Mouse (Mus musculus) frontal cortex, postnatal 25 days (tissue): Measurements from ENCODE around the gene Hectd1.

ENCODE experiments used
- DNase-seq, 2 experiments: peaks; one replicate each; pipeline ENCODE4 v3.0.0; 2022; ENCODE audit warnings: low spot score in 2 of 2

The Hectd1 gene

DNA sequence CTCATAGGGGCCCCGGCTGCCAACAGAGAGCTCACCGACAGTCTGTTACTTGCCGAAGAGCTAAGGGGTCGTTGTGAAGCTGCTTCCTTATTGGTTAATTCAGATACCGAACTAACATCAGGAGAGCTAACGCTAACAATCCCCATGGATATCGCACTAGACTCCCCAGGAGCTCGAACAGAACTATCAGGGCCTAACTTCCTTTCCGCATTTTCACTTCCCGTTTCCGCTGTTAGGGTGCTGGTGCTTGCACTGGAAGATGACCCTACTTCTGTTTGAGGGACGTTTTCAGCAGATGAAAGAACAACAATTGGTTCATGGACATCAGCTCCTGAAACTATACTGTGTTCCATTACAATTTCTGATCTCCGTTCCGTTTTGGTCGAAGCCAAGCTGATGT, 60.6 kb downstream of the Hectd1 start:
- DNase-seq, result no peak

DNA sequence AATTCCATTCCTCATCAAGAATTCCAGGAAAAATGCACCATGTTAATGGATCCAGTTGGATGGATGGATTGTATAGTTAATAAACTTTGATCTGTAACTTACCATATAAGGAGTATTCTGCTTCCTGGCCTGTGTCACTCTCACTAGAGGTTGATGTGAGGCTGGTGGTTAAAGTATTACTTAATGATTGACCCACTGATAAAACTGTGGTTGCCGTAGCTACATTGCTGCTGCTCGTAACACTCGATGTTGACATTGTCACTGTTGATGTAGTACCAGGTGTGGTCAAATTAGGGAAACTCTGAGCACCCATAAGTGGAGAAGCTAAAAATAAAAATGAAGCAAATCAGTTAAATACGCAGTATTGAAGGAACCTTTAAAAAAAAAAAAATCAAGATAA, 61.9 kb downstream of the Hectd1 start:
- DNase-seq, result no peak

DNA sequence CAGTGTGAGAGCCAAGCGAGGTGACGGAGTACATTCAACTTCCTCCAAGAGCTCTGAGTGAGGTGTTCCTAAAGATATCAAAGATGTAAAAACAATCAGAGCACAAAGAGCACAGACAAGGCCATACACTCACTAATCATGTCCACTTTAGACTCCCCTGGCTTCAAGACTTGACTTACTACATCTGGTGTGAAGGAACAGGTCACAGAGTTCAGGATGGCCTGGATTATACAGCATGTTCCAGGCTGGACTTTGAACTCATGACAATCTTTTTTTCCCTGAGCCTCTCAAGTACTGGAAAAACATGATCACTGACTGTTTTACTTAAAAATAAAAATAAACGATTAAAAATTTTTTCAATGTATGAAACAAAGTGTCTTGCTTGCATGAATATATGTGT, 70.0 kb downstream of the Hectd1 start:
- no peak for DNase-seq

DNA sequence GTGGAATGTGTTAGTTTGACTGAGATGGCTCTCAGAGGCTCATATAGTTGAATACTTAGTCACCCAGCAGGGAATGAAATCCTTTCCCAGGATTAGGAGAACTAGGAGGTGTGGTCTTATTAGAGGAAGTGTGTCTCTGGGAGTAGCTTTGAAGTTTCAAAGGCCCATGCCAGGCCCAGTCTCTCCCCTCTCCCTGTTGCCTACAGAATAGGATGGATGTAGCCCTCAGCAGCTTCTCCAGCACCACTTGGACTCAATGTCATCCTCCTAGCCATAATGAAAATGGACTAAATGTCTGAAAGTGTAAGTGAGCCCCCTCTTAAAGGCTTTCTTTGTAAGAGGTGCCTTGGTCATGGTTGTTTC, 72.8 kb downstream of the Hectd1 start:
- no peak for DNase-seq

DNA sequence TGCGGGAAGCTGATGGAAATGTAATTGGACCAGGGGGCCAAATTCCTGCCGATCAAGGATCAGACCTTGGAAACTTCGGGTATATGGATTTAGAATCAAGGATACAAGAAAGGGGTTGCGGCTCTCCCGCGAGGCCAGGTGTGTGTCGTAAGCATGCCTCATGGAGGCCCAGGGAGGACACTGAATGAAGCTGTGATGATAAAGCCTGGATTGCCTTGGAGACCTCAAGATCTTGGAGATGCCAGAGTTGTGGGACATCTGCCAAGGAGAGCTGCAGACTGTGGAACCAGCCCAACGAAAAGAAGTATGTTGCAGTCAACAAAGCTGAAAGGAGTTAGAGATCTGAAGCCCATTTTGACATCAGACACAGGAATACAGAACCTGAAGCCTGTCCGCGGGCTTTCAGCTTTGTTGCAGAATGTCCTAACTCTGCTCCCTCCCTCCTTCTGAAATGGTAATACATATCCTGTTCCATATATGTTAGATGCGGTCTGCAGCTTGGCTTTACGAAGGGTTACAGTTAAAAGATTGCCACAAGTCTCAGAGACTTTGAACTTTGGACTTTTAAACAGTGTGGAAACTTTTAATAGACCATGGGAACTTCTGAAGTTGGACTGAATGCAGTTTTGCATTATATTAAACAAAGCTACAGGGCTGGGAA, 73.3 kb downstream of the Hectd1 start:
- DNase-seq, result no peak

DNA sequence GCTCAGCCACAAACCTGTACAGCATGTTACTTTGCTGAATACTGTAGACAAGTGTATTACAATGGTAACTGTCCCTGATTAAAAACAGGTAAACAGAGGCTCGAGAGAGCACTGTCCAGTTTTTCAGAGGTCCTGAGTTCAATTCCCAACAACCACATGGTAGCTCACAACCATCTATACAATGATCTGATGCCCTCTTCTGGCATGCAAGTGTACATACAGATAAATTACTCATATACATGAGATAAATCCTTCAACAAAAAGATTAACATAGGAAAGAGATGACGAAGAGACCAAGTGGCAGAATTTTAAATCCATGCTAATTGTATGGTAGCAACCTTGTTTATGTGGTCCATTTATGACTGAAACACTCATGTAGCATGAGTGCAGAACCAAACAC, 82.0 kb downstream of the Hectd1 start:
- no peak for DNase-seq

DNA sequence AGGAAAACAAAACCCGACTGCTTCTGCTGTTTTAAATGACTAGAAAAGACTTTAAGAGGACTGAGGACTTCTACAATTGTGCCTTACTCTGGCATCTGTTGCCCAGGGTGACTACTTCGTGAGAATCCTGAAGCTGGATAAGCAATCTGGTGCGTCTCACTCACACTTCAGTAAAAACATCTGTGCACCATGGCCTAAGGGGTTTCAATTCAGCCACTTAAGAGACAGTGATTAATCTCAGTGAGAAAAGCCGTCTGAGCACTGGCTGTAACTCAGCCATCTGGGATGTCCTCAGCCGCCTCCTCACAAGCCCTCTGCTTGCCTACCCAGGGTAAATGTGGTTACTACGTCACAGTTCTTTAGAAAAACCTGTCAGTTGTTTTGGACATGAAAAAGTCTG, 84.4 kb downstream of the Hectd1 start:
- DNase-seq, result no peak

DNA sequence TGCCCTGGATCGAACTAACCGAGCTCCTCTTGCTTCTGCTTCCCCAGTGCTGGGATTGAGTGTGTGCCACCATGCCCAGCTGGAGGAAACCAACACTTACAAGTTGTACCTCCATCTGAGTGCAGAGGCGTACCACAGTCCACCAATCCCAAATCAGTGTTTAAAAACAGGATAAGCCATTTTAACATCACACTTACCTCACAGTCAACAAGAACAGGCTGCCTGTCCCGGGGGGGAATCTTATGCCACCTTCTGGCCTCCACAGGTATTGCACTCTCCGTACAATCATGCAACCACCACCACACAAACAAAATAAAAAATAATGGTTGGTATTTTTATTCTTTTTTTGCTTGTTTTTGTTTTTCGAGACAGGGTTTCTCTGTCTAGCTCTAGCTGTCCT, 87.6 kb downstream of the Hectd1 start:
- DNase-seq, result no peak

DNA sequence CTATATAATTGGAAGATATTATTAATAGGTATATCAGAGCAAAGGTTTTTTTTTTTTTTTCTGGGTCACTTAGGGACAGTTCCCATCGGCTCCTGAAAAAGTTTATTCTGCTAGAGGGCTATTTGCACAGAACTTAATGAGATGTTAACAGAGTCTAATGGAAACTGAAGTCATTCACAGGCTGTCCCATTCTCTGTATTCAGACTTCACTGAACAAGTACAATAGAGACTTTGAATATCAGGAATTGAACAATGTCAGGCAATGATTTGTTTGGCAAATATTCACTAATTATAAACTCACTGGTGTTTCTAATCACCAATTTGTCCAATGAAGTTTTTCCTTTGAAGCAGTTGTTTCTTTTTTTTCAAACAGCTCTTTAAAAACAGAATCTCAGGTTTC, 92.5 kb downstream of the Hectd1 start:
- DNase-seq, result no peak

DNA sequence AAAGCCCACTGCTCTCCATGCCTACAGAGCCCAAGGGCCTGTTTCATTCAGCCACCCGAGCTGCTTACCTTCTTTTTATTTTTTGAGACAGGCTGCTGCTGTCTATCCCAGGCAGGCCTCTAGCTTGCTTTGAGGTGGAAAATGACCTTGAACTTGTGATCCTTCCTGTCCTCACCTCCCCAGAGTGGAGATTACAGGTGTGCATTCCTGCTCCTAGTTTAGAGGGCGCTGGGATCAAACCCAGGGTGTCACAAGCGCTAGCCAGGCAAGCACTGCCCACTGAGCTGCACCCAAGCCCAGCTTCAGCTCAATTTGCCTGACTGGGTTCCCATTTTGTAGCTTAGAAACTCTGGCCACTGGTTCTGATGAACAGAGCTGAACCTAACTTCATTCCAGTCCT, 93.0 kb downstream of the Hectd1 start:
- DNase-seq, result no peak

DNA sequence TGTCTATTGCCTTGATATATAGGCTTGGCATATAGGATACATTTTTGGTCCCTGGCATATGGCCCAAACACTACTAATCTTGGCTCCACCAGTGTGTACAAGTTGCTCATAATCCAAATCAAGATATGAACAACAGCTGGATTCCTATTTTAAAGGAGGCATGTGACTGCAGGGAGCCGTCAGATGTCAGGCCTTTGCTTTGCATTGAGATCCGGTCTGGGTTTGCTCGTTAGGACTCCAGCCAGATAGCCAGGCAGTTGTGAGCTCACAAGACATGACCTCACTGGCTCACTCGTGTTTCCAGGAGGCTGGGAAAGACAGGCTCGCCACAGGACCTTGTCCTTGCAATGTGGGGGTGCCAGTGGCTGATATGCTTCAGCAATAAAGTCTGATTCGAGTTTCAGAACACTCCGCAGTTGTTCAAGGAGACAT, 93.5 kb downstream of the Hectd1 start:
- DNase-seq, result no peak

DNA sequence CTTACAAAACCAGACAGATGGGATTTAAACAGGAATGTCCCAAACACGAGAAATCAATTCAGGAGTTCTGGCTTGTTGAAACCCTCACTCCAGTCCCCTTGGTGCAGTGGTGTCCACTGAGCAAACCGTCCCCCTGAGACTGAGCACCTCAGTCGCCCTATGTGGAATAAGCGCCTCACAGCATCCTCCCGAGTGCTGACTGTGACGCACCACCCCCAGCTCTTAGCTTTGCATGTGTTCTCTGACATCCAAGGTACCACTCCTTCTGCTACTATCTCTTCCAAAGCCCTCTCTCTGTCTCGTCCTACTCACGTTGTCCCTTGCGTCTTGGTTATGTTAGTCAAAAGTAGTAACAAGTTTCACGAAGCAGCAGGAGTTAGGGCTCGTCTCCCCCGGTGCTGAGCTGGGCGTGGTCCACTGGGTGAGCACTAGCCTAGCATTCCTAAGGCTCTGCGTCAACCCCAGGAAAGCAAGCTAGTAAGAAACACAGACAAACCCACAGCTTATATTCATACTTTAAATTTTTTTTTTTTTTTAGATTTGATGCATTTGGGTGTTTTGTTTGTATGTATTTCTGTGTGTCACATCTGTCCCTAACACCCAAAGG, 94.6 kb downstream of the Hectd1 start:
- no peak for DNase-seq

DNA sequence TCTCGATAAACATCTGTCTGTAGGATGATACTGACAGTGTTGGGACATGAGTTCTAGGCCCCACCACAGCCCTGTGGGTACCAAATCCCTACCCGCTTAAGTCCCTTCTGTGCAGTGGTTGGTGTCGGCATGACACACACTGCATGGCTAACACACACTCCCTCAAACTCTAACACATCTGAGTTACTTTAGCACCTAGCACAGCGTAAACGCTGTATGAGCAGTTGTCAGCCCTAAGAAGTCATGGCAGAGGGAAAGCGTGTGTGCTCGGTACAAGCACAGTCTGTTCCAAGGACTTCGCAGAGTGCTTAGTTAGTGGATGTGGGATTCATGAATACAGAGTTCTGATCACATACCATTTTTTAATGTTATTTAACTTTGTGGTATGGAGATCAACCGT, 99.5 kb downstream of the Hectd1 start:
- no peak for DNase-seq

DNA sequence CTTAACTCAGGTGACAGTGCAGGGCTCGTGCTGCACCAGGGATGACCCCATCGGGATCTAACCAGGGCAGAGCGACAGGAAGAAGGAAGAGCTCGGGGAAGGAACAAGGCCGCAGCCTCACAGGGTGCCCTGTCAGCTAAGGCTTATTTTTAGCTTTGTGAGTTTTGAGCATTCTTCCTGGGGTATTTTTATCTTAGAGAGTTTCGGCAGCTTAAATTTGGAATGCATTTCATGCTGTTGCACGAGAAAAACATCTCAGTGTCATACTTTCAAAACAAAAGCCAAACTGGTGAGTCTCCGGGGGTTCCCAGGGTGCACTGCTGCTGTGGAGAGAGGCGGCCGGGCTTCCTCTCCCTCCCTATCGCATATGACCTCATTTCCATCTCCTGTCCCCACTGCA, 100.3 kb downstream of the Hectd1 start:
- no peak for DNase-seq

DNA sequence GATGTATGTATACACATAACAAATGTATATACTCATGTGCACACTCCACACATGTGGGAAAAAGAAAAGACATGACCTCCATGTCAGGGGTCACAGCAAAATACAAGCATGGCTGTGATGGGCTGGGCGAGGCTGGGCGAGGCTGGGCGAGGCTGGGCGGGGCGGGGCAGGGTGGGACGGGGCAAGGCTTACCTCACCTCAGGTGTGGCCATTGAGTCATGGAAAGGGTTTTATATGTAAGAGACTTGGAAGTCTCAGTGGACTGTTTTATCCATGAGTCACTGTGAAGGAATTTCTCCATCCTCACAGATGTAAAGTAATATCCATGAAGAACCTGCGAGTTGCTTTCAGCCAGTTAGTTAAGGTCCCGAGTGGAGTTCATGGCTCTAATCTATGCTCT, 107.5 kb downstream of the Hectd1 start:
- DNase-seq, result no peak

DNA sequence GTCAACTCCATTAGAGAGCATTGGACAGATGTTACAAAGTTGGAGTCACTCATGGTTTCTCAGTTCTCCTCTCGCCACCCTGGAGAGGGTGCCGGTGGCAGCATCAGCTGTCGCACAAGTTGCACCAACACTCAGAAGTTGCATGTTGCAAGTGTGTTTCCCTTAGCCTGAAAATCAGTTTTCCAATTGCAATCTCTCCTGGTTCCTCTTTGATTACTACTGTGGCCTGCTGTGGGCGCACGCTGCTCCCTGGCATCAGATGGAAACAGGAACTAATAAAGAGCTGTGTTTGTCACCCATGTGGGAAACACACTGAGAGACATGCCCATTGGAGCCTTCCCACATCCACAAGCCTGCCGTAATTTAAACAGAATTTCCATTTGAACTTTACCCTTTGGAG, 110.7 kb downstream of the Hectd1 start:
- no peak for DNase-seq

DNA sequence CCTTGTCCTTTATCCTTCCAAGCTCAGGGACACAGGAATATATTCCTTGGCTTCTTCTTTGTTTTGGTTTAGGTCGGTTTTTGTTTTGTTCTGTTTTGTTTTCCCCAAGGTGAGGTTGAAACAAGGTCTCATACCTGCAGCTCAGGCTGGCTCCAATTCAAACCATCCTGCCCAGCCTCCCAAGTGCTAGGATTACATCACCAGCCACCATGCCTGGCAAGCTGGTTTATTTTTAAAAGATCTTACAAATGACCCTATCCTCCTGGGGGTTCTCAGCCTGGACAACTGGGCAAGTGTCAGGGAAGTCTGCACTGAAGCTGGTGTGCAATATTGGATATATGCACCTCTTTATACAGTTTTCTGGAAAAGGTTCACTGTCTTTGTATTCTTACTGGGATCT, 116.7 kb downstream of the Hectd1 start:
- no peak for DNase-seq

DNA sequence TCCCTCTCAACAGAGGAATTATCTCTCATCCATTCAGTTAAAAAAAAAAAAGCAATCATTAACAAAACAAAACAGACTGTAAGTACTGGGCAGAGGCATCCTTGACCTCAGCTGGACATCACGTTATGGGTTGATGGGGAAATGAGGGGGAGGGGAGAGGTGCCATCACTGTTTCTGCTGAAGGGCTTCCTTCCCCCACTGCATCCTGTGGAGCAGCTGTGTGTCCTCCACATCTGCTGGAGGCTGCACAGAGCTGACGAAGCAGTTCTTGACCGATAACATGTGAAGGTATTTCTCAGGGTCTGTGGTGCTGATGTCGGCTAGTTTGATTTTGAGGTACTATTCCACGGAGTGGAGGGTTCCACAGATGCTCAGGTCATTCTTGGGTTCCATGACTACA, 119.2 kb downstream of the Hectd1 start:
- no peak for DNase-seq

DNA sequence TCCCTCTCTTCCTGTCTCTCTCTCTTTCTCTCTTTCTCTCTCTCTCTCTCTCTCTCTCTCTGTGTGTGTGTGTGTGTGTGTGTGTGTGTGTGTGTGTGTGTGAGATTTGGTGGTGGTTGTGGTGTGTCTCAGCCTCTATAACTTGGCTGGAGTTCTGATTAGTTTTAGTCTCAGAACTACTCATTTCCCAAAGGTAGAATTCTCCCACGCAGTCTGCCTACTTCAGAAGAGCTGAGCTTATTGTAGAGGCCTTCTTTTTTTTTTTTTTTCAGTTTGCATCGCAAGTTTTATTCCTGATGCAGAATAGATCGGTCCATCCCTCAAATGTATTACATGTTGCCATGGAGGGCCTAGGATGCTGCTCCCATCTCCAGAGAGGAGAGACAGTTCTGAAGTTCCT, 119.6 kb downstream of the Hectd1 start:
- no peak for DNase-seq

DNA sequence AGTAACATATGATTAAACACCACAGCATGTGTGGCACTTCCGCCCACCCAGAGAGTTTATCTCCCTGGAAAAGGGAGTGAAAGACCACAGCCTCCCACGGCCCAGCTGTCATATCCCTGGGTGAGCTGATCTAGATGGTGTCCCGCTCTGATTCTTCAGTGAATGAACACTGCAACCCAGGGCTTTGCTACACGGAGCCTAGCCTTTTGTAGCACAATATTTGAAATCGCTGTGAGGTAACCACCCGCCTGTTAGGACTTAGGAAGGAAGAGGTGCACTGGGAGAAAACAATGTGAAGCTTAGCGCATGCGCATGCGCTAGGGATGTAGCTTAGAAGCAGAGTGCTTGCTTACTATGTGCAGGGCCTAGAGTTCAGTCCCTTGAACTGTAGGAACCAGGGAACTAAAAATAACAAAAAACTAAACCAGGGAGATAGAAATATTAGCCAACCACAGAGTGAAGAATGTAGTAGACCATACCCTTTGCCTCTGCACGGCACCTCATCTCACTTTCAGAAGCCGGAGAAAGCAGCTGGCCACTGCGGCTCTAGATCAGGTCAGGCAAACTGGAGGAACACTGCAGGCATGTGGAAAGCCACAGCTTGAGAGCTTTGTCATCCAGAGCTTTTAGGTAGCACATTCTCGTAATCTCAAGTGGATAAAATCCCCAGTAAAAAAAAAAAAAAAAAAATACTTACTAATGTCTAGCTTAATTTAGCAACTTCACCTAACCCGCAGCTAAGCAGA, 120.2 kb downstream of the Hectd1 start:
- DNase-seq, result peak; percentile 49 to 62

DNA sequence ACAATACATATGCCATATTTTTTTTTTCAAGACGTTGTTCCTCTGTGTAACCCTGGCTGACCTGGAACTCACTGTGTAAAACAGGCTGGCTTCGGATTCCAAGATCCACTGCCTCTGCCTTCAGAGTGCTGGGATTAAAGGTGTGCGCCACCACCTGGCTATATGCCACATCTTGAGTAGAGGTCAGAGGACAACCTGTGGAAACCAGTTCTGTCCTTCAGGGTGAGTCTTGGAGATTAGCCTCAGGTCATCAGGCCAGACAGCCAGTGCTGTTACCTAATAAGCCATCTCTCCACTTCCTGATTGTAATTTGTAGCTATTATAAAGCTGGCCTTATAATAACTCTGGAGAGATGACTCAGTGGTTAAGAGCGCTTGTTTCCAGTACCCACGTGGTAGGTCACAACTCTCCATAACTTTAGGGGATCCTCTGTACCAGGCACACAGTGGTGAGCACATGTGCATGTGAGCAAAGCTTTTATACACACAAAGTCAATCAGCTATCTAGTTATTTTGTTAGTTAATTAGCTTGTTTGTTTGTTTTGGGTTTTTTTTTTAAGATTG, 122.6 kb downstream of the Hectd1 start:
- no peak for DNase-seq

DNA sequence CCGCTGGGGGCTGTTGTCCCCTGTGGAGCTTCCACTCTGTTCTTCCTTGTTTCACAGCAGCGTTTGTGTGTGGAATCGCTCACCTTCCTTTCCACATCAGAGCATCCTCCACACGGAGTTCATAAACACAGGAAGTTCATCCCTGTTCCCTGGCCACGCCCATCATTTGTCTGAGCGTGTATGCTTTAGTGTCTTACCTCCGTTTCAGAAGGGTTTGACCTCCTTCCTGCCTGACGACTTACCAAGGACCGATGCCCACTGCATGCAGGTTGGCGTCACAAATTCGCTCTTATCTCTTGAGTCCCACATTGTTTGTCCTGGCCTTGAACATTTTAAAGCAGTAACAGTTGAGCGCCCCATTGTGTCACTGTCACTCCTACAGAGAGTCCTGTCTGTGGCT, 123.6 kb downstream of the Hectd1 start:
- DNase-seq, result no peak

DNA sequence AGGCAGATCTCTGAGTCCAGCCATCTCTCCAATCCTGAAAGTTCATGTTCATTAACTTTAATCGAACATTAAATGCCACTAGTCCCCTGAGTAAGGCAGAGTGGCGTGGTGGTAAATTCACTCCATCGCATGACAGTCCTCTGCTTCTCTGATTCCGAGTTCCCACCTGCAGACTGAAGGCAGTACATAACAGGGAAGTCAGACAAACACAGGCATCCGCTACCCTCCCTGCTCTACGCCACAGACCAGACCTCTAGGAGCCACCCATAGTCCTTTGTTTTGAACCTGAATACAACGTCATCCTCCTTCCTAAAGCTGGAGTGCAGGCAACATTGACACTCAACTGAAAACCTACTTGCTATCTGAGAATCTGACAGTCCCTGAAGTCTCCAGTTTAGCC, 124.8 kb downstream of the Hectd1 start:
- DNase-seq, result no peak
